Mouse (Mus musculus) olfactory bulb, adult 2 months (tissue): ENCODE measurements around the gene Adgre5.

Experiments
- CTCF ChIP-seq: fragments of 200-500 bp; IDR thresholded peaks from 2 replicates; pipeline ENCODE4 v1.5.1; 2012; ENCODE audit warnings: low read depth, mild to moderate bottlenecking, low read length, moderate library complexity; ENCODE audit not compliant: insufficient read depth
- POLR2A ChIP-seq: fragments of 200-500 bp; IDR thresholded peaks from 2 replicates; pipeline ENCODE4 v1.6.1; 2012; ENCODE audit warnings: mild to moderate bottlenecking, low read depth, low read length, moderate library complexity; ENCODE audit not compliant: insufficient read depth

- TF ChIP-seq CTCF: no peak
- no peak for TF ChIP-seq POLR2A
Observed at GRCm38 (mm10) chr8:83706411-83706810, 34.7 kb downstream of the Adgre5 start.
